Mouse (Mus musculus) forebrain, postnatal 0 days (tissue): ENCODE measurements at regions not wholly inside any gene's neighbourhood (a gene's known extent, or its start where the extent isn't known, plus 50 kb on each side); places are given as distances from the start of the nearest gene placed in this dataset.
A peak's percentile ranks its signal among the peaks of the same experiment; 100 is the strongest.

ENCODE experiments used
- ATAC-seq: fragments of 200-750 bp; cut with Nextera tagmentation; 2 replicates; pipeline ENCODE4 v1.8.0; 2017; ENCODE audit warnings: mild to moderate bottlenecking, moderate library complexity
- DNase-seq: peaks from one replicate; pipeline ENCODE4 v3.0.0-alpha.2; 2015
- H3K27ac ChIP-seq: fragments of 300-500 bp; sonication (generic); 2 replicates; pipeline ENCODE4 v1.5.1; 2014; ENCODE audit warnings: low read depth, mild to moderate bottlenecking, antibody characterized with exemption, low read length, moderate library complexity, mixed read lengths
- H3K27me3 ChIP-seq: fragments of 300-500 bp; sonication (generic); 2 replicates; pipeline ENCODE4 v1.6.1; 2014; ENCODE audit warnings: mild to moderate bottlenecking, low read length, mixed read lengths; ENCODE audit not compliant: insufficient read depth
- H3K36me3 ChIP-seq: fragments of 300-500 bp; sonication (generic); 2 replicates; pipeline ENCODE4 v1.6.1; 2014; ENCODE audit warnings: mild to moderate bottlenecking, moderate library complexity; ENCODE audit not compliant: insufficient read depth
- H3K4me1 ChIP-seq: fragments of 300-500 bp; sonication (generic); 2 replicates; pipeline ENCODE4 v1.6.1; 2014; ENCODE audit warnings: antibody characterized with exemption; ENCODE audit not compliant: insufficient read depth
- H3K4me2 ChIP-seq: fragments of 300-500 bp; sonication (generic); 2 replicates; pipeline ENCODE4 v1.6.1; 2014; ENCODE audit warnings: low read depth, mild to moderate bottlenecking, moderate library complexity
- H3K4me3 ChIP-seq: fragments of 300-500 bp; sonication (generic); 2 replicates; pipeline ENCODE4 v1.5.1; 2014; ENCODE audit warnings: low read depth, low read length, mixed read lengths
- H3K9ac ChIP-seq: fragments of 300-500 bp; sonication (generic); 2 replicates; pipeline ENCODE4 v1.6.1; 2014; ENCODE audit warnings: mild to moderate bottlenecking
- H3K9me3 ChIP-seq: fragments of 300-500 bp; sonication (generic); 2 replicates; pipeline ENCODE4 v1.6.1; 2016; ENCODE audit warnings: low read length
- CTCF ChIP-seq: sonication (generic); IDR thresholded peaks from 2 replicates; pipeline ENCODE4 v1.5.1; 2016; ENCODE audit warnings: antibody characterized with exemption, control low read depth, low read depth
- WGBS: fragments of 180-500 bp; shearing (Covaris S2); extraction: QIAGEN DNeasy Blood & Tissue Kit; methylation state at CpG from one replicate; pipeline ENCODE4 v1.1.7; 2014; 5-methylcytosine and 5-hydroxymethylcytosine counted together

- Histone ChIP-seq H3K36me3 (no peaks in the 10 kb centered on the region), H3K4me1 (peaks cover 10% of the 10 kb centered on the region; the same call in 1 of the 2 replicates), H3K9me3 (no peaks in the 10 kb centered on the region), H3K4me2 (no peak overlapping the region), H3K27ac (no peak overlapping the region), H3K9ac (no peak overlapping the region), H3K27me3 (no peaks in the 10 kb centered on the region), H3K4me3 (no peak overlapping the region)
- ATAC-seq (no peak), DNase-seq (peak; percentile 41)
- no peak for TF ChIP-seq CTCF
- 16% methylated on average over 3 of the region's 3 CpGs for WGBS
Measured at GRCm38 (mm10) chr1:61146222-61146723, 168.5 kb downstream of the Icos start.

- 79% methylated on average over 2 of the region's 2 CpGs for WGBS
- ATAC-seq, result no peak
Measured at GRCm38 (mm10) chr1:61151742-61152141, 174.0 kb downstream of the Icos start.

GRCm38 (mm10) chr1:61152157-61152556 is 174.4 kb downstream of the Icos start:
- Histone ChIP-seq H3K9me3 (no peaks in the 10 kb centered on the region), H3K4me2 (no peak overlapping the region), H3K4me1 (no peaks in the 10 kb centered on the region), H3K4me3 (no peak overlapping the region), H3K36me3 (no peaks in the 10 kb centered on the region), H3K27ac (no peak overlapping the region), H3K9ac (no peak overlapping the region), H3K27me3 (no peaks in the 10 kb centered on the region)
- 90% methylated on average over 5 of the region's 5 CpGs for WGBS
- TF ChIP-seq CTCF, result no peak
- ATAC-seq (no peak), DNase-seq (no peak)

More at GRCm38 (mm10) chr1:61151742-61152141, 174.0 kb downstream of the Icos start:
- no peak for TF ChIP-seq CTCF
- Histone ChIP-seq H3K9ac (no peak overlapping the region), H3K4me1 (no peaks in the 10 kb centered on the region), H3K36me3 (no peaks in the 10 kb centered on the region), H3K27me3 (no peaks in the 10 kb centered on the region), H3K27ac (no peak overlapping the region), H3K4me3 (no peak overlapping the region), H3K4me2 (no peak overlapping the region), H3K9me3 (no peaks in the 10 kb centered on the region)
- DNase-seq, result no peak

- H3K4me3 ChIP-seq, result no peak overlapping the region
- H3K36me3 ChIP-seq, result no peaks in the 10 kb centered on the region
- H3K4me1 ChIP-seq, result no peaks in the 10 kb centered on the region
- DNase-seq (no peak), ATAC-seq (no peak)
- H3K9ac ChIP-seq, result no peak overlapping the region
- 87% methylated on average over 3 of the region's 3 CpGs for WGBS
- no peaks in the 10 kb centered on the region for H3K9me3 ChIP-seq
- H3K4me2 ChIP-seq, result no peak overlapping the region
- H3K27ac ChIP-seq, result no peak overlapping the region
- no peaks in the 10 kb centered on the region for H3K27me3 ChIP-seq
- no peak for TF ChIP-seq CTCF
Measured at GRCm38 (mm10) chr1:61154216-61154615, 176.5 kb downstream of the Icos start.

GRCm38 (mm10) chr1:61157271-61157670 is 179.5 kb downstream of the Icos start:
- no peaks in the 10 kb centered on the region for H3K9me3 ChIP-seq
- WGBS, result 73% methylated on average over 4 of the region's 4 CpGs
- H3K9ac ChIP-seq, result no peak overlapping the region
- H3K27ac ChIP-seq, result no peak overlapping the region
- no peaks in the 10 kb centered on the region for H3K4me1 ChIP-seq
- H3K27me3 ChIP-seq, result no peaks in the 10 kb centered on the region
- H3K4me3 ChIP-seq, result no peak overlapping the region
- no peaks in the 10 kb centered on the region for H3K36me3 ChIP-seq
- DNase-seq, result no peak
- no peak overlapping the region for H3K4me2 ChIP-seq
- no peak for TF ChIP-seq CTCF
- no peak for ATAC-seq

GRCm38 (mm10) chr1:61160505-61160904 is 182.8 kb downstream of the Icos start:
- H3K9me3 ChIP-seq, result no peaks in the 10 kb centered on the region
- no peaks in the 10 kb centered on the region for H3K27me3 ChIP-seq
- H3K9ac ChIP-seq, result no peak overlapping the region
- H3K4me3 ChIP-seq, result no peak overlapping the region
- DNase-seq, result no peak
- H3K27ac ChIP-seq, result no peak overlapping the region
- 78% methylated on average over 3 of the region's 3 CpGs for WGBS
- no peak overlapping the region for H3K4me2 ChIP-seq
- no peaks in the 10 kb centered on the region for H3K4me1 ChIP-seq
- no peak for TF ChIP-seq CTCF
- no peaks in the 10 kb centered on the region for H3K36me3 ChIP-seq
- no peak; the same call in 1 of the 2 replicates for ATAC-seq

- no peak for DNase-seq
- no peak for ATAC-seq
- Histone ChIP-seq H3K9me3 (no peaks in the 10 kb centered on the region), H3K4me3 (no peak overlapping the region), H3K27ac (no peak overlapping the region), H3K27me3 (no peaks in the 10 kb centered on the region), H3K4me2 (no peak overlapping the region), H3K4me1 (no peaks in the 10 kb centered on the region), H3K36me3 (no peaks in the 10 kb centered on the region), H3K9ac (no peak overlapping the region)
- 90% methylated on average over 2 of the region's 2 CpGs for WGBS
- TF ChIP-seq CTCF, result no peak
Measured at GRCm38 (mm10) chr1:61164271-61164670, 186.5 kb downstream of the Icos start.
